Mouse (Mus musculus): ENCODE data around the gene Plagl1.

DNA sequence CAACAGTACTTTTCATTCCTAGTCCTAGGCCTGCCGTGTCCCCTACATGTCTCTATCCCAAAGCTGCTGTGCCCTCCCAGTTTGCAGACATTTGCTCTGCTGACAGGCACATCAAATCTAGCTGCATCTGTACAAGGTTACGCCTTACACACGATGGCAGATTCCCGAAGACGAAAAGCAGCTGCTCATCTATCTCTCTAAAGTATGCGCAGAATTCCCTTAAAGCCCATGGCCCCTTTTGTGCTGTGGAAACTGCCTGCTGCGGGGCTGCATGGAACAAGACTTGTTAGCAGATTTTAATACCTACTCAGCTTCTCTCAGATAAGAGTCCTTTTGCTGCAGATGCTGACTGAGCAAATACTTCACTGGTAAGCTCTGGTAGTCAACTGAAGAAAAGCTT, 119.9 kb downstream of the Plagl1 start:
- no peak for TF ChIP-seq POLR2A (IDR thresholded peaks at IDR 0.05; ENCODE audit: low read depth, low read length)
- TF ChIP-seq CTCF (conservative IDR thresholded peaks at IDR 0.05 in 1 of 2, IDR thresholded peaks at IDR 0.05 in 1 of 2; ENCODE audit: low read depth in 2 of 2, low read length in 2 of 2), result no peak
- no peak for TF ChIP-seq EP300 (IDR thresholded peaks at IDR 0.05; ENCODE audit: low read length)
- no peak for TF ChIP-seq PAX5 (IDR thresholded peaks at IDR 0.05; ENCODE audit: low read length)
- no peak for TF ChIP-seq ZC3H11A (IDR thresholded peaks at IDR 0.05; ENCODE audit: low read depth, low read length)
- TF ChIP-seq CHD2 (IDR thresholded peaks at IDR 0.05; ENCODE audit: low read length), result no peak
- TF ChIP-seq MAX (IDR thresholded peaks at IDR 0.05; ENCODE audit: low read length), result no peak
- TF ChIP-seq UBTF (IDR thresholded peaks at IDR 0.05; ENCODE audit: low read depth, low read length), result no peak
- no peak for TF ChIP-seq E2F4 (IDR thresholded peaks at IDR 0.05; ENCODE audit: insufficient replicate concordance, low read depth, low read length)

Measured in CH12.LX (cell line).